Mouse (Mus musculus) adrenal gland, postnatal 10 days (tissue): ENCODE results near the gene Anxa3. TPM values are rescaled to one million over a fixed set of nuclear protein-coding genes. Genes with fewer than 3 reads are reported as not detected.

Experiments used
- DNase-seq: peaks from one replicate; pipeline ENCODE4 v3.0.0; 2021; ENCODE audit warnings: mixed read lengths
- total RNA-seq, 2 experiments: library from RNA; stranded (reverse); gene quantifications; 2 replicates each; pipeline ENCODE4 v1.2.3; 2021

Anxa3 gene
- total RNA-seq, 2 experiments from 2014 or later: 24.4 to 27.7 TPM

DNA sequence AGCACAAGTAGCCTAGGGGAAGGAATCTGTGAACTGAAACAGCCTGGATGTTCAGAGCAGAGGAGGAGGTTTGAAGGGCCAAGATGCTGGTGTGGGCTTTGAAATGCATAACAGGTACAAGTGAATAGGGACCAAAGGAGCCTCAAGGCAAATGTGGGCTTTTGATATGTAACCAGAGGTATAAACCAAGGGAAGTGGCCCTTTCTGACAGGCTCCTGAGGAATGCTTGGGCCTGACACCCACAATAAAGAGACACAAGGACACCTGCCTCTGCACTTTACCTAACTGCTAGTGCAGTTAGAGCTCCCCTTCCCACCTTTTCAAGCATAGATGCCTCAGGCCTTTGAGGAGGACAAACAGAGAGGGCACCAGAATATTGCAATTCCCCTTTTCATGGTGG, 54.8 kb downstream of the Anxa3 start:
- no peak for DNase-seq

DNA sequence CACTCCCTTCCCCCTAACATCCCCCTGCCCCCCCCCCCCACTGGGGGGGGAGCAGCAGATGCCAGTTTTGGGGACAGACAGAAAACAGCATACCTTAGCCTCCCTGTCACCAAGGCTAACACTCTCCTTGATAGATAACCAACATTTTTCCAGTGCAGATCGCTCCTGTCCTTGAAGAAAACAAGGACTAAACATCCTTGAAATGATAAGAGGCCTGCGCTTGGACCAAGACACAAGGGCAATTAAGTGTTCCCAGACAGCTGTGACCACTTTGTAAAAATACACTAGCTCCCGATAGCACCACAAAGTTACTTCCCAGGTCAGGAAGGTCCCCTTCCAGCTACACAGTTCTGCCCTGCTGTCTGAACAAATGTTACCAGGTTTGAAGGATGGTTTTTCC, 55.2 kb downstream of the Anxa3 start:
- DNase-seq: no peak

DNA sequence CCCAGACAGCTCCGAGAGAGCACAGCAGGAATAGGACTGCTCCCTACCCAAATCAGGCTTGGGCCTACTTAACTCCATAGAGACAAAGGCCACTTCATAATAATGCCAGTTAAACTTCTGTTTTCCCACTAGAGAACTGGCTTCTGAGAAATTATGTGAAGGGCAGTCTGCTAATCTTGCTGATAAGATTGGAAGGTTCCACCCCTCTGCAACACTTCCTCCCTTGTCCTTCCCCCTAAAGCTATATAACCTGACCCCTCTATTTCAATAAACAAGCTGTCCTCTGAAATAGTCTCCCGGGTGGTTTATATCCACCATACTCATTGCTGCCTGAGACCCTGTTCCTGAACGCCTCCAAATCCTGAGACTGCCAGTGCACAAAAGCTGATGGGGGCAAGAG, 56.1 kb downstream of the Anxa3 start:
- DNase-seq: no peak

DNA sequence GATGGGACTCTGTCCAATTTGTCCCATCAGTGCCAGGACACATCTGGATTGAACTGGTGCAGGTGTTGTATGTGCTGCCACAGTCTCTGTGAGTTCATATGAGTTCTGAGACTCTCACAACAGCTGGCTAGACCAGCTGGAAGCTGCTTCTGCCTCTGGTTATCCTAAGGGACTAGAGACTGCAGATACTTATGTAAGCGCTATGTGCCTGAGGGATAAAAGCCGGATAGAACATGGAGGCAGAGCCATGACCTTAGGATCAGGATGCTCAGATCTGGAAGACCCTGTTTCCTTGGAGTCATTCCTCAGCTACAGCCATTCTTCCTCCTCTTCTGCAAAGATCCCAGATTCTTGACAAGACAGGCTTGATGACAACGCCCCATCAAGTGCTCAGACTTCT, 60.3 kb downstream of the Anxa3 start:
- DNase-seq: no peak

DNA sequence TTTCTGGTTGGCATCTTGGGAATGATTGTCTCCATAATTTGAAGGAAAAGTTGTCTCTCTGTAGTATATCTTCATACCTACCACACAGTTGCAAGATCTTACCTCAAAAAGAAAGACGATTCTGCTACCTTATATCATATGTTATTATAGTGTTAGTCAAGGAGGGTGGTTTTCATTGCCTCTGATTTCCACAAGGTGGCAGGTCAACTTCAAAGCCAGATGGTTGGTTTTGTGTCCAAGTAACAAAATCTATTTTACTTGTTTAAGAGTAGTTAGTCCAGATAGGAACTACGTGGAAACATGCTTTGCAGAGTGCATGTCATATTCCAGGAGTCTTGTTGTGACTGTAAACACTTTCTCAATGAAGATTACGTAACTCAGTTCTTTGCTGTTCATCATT, 61.2 kb downstream of the Anxa3 start:
- no peak for DNase-seq

DNA sequence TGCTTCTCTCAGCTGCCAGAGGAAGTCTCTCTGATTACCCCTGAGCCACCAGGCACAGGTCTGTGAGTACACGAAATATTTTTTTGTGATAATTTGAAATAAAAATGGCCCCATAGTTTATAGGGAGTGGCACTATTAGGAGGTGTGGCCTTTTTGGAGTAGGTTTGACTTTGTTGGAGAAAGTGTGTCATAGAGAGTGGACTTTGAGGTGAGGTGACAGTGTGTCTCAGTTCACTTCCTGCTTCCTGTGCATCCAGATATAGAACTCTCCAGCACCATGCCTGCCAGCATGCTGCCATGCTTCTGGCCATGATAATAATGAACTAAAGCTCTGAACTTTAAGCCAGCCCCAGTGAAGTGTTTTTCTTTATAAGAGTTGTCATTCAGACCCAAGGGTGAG, 66.8 kb downstream of the Anxa3 start:
- no peak for DNase-seq

DNA sequence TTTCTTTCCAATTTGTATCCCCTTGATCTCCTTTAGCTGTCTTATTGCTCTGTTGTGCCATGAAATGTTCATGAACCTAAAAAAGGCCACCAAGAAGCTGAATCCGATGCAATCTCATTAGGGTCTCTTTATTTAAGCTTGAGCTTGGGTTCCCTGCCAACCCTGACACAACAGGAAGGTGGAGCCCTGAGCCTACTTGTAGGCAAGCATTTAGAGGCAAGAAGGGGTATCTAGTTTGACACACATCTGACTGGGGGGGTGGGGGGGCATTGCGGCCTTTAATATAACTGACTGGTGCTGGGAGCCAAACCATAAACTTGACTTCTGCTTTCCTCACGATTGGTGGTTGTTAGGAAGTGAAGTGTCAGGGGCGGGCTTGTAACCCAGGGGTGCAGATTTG, 74.0 kb downstream of the Anxa3 start:
- no peak for DNase-seq

DNA sequence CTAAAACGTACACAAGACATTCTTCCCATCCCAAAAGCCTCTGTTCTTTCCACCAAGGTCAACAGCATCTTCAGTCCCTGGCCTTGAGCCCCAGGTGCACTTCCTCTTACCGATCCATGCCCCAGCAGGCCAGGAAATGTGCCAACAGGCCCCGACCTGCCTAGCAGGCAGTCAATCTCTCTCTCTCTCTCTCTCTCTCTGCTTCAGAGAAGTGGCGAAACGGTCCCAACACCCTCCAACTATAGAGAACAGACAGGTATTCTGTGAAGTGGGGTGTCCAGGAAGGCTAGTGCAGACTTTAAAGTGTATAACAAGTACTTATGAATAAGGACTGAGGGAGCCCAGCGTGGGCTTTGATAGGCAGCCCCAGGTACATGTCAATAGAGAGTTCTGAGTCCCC, 75.8 kb downstream of the Anxa3 start:
- no peak for DNase-seq

DNA sequence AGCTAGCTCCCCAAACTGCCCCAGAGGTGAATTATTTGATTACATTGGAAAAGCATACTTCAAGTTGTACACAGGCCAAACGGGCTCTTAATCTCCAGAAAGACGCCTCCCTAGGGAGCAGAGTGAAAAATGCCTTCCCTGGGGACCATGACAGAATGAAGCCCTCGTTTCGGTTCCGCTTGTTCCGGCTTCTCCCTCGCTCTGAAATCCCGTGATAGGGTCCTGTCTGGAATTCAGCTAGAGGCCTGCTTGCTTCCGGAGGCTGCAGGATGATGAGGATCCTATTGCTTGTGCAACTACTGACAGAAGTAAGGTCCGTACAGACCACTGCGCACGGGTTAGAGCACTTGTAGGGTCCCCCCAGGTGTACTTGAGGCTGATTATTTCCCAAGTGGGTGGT, 77.9 kb downstream of the Anxa3 start:
- no peak for DNase-seq

DNA sequence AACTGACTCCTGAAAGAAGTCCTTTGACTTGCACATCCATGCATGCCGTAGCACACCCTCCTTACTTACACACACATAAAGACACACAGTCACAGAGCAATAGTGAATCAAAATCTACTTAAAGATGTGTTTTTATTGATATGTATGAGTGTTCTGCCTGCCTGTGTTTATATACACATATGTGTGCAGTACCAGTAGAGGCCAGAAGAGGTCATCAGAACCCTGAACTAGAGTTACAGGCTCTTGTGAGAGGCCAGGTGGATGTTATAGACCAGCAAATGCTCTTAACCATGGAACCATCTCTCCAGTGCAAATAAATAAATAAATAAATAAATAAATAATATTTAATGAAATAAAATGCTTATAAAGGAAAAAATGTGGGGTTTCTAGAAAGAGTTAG, 85.0 kb downstream of the Anxa3 start:
- peak; percentile 42 for DNase-seq

DNA sequence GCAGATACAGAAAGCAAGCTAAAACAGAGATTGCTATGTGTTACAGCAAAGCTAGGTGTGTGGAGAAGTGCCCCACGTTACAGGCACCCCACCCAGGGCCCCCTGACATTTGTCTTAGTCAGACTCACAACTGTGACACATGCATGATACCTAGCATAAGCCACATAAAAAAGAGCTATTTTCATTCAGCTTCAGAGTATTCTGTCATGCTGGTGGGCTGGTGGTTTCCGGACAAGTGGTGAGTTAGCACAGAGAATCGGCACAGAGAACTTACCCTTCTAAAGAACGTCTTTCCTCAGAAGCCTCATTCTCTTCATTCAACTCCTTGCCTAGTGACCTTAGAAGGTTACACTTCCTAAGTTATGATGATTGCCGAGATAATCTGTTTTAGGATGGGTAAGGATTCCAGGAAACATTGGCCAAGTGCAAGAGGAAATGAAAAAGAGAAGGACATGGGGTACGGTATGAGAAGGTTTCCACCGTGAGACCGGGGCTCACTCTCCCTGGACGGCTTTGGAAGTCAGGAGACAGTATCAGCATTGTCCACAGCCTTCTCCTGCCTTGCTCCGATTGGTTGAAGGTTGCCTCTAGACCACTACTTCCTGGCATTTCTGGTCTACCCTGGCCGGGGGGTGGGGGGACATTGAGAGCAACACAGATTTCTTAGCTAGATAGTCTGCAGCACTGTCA, 85.9 kb downstream of the Anxa3 start:
- no peak for DNase-seq

DNA sequence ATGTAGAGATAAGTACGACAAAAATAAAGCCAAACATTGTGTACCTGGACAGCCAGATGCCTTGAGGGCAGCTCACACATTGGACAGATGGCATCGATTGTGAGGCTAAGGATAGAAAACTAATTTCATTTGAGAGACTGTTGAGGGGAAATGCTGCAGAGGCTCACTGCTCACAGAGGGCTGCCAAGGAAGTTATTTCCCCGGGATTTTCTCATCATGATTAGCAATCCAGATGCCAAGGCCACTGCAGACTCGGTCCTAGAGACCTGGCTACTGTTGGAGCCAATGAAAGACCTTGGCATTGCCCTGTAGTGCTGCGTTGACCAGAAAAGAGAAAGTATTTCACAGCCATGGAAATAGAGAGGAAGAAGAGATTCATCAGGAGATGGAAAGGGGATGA, 87.1 kb downstream of the Anxa3 start:
- peak; percentile 37 for DNase-seq

DNA sequence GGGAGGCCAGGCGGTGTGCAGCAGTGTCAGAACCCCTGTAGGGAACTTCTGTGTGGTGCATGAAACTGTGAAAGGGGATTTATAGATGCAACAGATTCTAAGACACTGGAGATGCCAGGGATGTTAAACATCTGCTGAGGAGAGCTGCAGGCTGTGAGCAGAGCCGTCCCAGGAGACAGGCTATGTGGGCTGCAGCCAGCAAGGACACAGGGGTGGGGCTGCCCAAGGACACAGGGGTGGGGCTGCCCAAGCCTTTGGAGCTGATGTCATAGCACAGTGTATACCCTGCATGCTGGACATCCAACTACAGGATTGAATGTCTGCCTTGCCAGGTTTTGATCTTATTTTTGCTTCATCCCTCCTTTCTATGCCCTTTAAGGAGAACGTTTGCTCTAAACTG, 88.0 kb downstream of the Anxa3 start:
- DNase-seq: peak; percentile 58

DNA sequence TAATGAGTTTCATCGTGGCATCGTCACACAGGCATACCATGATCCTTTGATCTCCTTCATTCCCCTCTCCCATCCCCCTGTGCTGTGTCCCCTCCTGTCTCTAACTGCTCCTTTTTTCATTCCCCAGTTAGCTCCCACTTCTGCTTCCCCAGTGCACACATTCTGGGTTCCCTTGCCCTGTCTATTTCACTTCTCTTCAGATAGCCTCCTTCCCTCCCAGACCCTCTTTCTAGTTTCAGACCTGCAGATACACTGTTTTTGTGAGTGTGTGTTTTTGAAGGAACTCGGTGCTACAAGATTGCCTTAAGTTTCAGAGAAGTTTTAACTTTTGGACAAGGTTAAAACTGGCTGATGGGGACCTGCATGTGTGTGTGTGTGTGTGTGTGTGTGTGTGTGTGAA, 88.5 kb downstream of the Anxa3 start:
- no peak for DNase-seq

DNA sequence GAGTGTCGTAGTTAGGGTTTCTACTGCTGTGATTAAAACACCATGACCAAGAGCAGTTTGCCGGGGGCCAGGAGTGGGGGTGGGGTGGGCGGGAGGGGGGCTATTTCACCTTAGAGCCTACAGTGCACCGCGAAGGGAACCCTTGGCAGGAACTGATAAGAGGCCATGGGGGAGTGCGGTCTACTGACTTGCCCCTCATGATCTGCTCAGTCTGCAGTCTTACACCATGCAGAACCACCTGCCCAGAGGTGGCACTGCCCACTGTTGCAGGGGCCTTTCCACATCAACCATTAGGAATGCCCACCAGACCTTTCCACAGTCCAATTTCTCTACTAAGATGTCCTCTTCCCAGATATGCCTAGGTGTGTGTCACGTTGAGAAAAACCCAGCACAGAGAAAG, 92.1 kb downstream of the Anxa3 start:
- DNase-seq: no peak

DNA sequence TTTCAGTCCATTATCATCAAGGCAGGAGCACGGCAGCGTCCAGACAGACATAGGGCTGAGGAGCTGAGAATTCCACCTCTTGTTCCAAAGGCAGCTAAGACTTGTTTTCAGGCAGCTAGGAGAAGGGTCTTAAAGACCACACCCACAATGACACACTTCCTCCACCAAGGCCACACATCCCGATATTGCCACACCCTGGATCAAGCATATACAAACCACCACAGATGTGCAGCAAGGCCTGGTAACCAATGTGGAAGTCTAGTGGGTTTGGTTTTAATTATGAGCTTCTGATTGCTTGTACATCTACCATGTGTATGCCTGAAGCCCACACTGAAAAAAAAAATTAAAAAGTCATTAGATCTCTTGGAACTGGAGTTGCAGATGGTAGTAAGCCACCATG, 95.3 kb downstream of the Anxa3 start:
- no peak for DNase-seq

DNA sequence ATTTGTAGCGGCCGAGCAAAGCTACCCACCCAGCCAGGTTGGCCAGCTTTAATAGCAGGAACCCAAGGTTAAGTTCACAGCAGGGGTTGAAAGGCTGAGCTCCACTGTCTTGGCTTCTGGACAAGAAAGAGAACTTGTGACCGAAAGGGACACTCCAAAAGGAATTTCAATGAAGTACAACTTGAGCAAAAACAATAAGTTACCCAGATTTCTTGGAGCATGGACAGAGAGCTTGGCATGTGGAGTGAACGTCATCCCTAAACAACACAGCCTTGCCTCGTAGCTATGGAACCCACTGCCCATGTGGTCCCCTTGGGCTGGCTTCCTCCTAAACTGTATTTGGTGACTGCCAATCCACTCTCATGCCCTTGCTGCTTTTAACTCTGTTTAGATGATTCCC, 97.2 kb downstream of the Anxa3 start:
- DNase-seq: no peak

Other genes starting within 250 kb of the Anxa3 start
- 10 to 100 TPM; 22.3 to 24.7 TPM for gene Bmp2k, start 204.3 kb downstream of the Anxa3 start, total RNA-seq